In genomic region chr3:37366381-37367053, GRCm38 (mm10) we compare ENCODE assay signal across 24 mouse cellular contexts. TPM values are rescaled to one million over a fixed set of nuclear protein-coding genes. Genes with fewer than 3 reads are reported as not detected.
DNase-seq lines count a peak whose midpoint lies in the region; ATAC-seq and TF ChIP-seq lines count a peak whose summit lies in the region.
"Had no signal": no experiment of that assay in that cellular context is flagged by ENCODE, and none has a peak within 500 bp of the region (broad histone marks: within the 10 kb centered on the region; RNA-seq: fewer than 3 reads in every experiment).

No protein-coding gene starts in this region.

- H3K9me3 ChIP-seq in heart, embryonic 15.5 days (replicated peaks) = no peaks in the 10 kb centered on the region
- no peaks in the 10 kb centered on the region for H3K9me3 ChIP-seq in lung, embryonic 14.5 days (ENCODE audit: low read depth, low read length)
- no peaks in the 10 kb centered on the region for H3K9me3 ChIP-seq in hindbrain, embryonic 12.5 days (replicated peaks)
- H3K9me3 ChIP-seq: forebrain, embryonic 13.5 days; hindbrain, embryonic 10.5 days; limb, embryonic 13.5 days; midbrain, embryonic 13.5 days; neural tube, embryonic 13.5 days had no signal

- H3K4me1 ChIP-seq in heart, embryonic 15.5 days (replicated peaks) = peaks cover 11% of the 10 kb centered on the region
- peaks cover 6% of the 10 kb centered on the region; the same call in 1 of the 2 replicates for H3K4me1 ChIP-seq in lung, embryonic 14.5 days (ENCODE audit: insufficient read depth)
- no peaks in the 10 kb centered on the region for H3K4me1 ChIP-seq in hindbrain, embryonic 12.5 days
- H3K4me1 ChIP-seq: forebrain, embryonic 13.5 days; hindbrain, embryonic 10.5 days; midbrain, embryonic 13.5 days; neural tube, embryonic 13.5 days had no signal

- H3K4me3 ChIP-seq in gastrocnemius, adult 2 months = no peak overlapping the region
- no peak overlapping the region for H3K4me3 ChIP-seq in heart, embryonic 15.5 days
- no peak overlapping the region for H3K4me3 ChIP-seq in lung, embryonic 14.5 days (ENCODE audit: low read depth, low read length)
- H3K4me3 ChIP-seq in hindbrain, embryonic 12.5 days = no peak overlapping the region
- H3K4me3 ChIP-seq: forebrain, embryonic 13.5 days; hindbrain, embryonic 10.5 days; limb, embryonic 13.5 days; midbrain, embryonic 13.5 days; neural tube, embryonic 13.5 days had no signal

- intact Hi-C loops in gastrocnemius, adult 2 months (cut with DNase I) = no loop called here

- H3K27ac ChIP-seq in gastrocnemius, adult 2 months = peak overlapping the region; percentile 16; the same call in 1 of the 2 replicates
- no peak overlapping the region for H3K27ac ChIP-seq in heart, embryonic 15.5 days
- peak overlapping the region; percentile 72 for H3K27ac ChIP-seq in lung, embryonic 14.5 days (ENCODE audit: low read depth)
- no peak overlapping the region for H3K27ac ChIP-seq in hindbrain, embryonic 12.5 days
- H3K27ac ChIP-seq: forebrain, embryonic 13.5 days; hindbrain, embryonic 10.5 days; limb, embryonic 13.5 days; macrophage; midbrain, embryonic 13.5 days; neural tube, embryonic 13.5 days had no signal

- H3K9ac ChIP-seq in heart, embryonic 15.5 days = no peak overlapping the region
- no peak overlapping the region for H3K9ac ChIP-seq in lung, embryonic 14.5 days
- H3K9ac ChIP-seq in hindbrain, embryonic 12.5 days = no peak overlapping the region
- H3K9ac ChIP-seq: forebrain, embryonic 13.5 days; limb, embryonic 13.5 days; midbrain, embryonic 13.5 days; neural tube, embryonic 13.5 days had no signal

- ATAC-seq in heart, embryonic 15.5 days (replicated peaks; ENCODE audit: insufficient number of reproducible peaks, insufficient read depth, low FRiP score, low read depth) = 0 out of 2 replicates have a peak, but pooled peaks have one; percentile 53
- ATAC-seq in lung, embryonic 14.5 days (ENCODE audit: insufficient read depth) = peak; percentile 79
- ATAC-seq in hindbrain, embryonic 12.5 days (ENCODE audit: low FRiP score) = no peak
- ATAC-seq: activated CD4-positive, CD25-positive, alpha-beta regulatory T cell, adult 4 months; forebrain, embryonic 13.5 days; hindbrain, embryonic 16.5 days; midbrain, embryonic 13.5 days had no signal

- WGBS in heart, embryonic 15.5 days = 37% methylated on average over 4 of the region's 4 CpGs
- WGBS in lung, embryonic 14.5 days = 32% methylated on average over 4 of the region's 4 CpGs
- WGBS in hindbrain, embryonic 12.5 days = 72% methylated on average over 4 of the region's 4 CpGs

- H3K36me3 ChIP-seq in heart, embryonic 15.5 days = no peaks in the 10 kb centered on the region
- H3K36me3 ChIP-seq in lung, embryonic 14.5 days (ENCODE audit: insufficient read depth) = no peaks in the 10 kb centered on the region
- H3K36me3 ChIP-seq in hindbrain, embryonic 12.5 days = no peaks in the 10 kb centered on the region
- H3K36me3 ChIP-seq: hindbrain, embryonic 10.5 days; limb, embryonic 13.5 days; midbrain, embryonic 13.5 days; neural tube, embryonic 13.5 days had no signal

- no peak overlapping the region for H3K4me2 ChIP-seq in heart, embryonic 15.5 days
- no peak overlapping the region for H3K4me2 ChIP-seq in lung, embryonic 14.5 days
- no peak overlapping the region for H3K4me2 ChIP-seq in hindbrain, embryonic 12.5 days (replicated peaks)
- H3K4me2 ChIP-seq: forebrain, embryonic 13.5 days; limb, embryonic 13.5 days; liver, embryonic 11.5 days; midbrain, embryonic 13.5 days; neural tube, embryonic 13.5 days had no signal

- no peak for TF ChIP-seq CTCF in gastrocnemius, adult 2 months (IDR thresholded peaks at IDR 0.05)
- no peak for TF ChIP-seq CTCF in lung, embryonic 14.5 days (IDR thresholded peaks at IDR 0.05; ENCODE audit: low read depth)

- no peaks in the 10 kb centered on the region for H3K27me3 ChIP-seq in heart, embryonic 15.5 days
- no peaks in the 10 kb centered on the region for H3K27me3 ChIP-seq in lung, embryonic 14.5 days (ENCODE audit: insufficient read depth, low read length)
- H3K27me3 ChIP-seq in hindbrain, embryonic 12.5 days = no peaks in the 10 kb centered on the region
- H3K27me3 ChIP-seq: CH12.LX; forebrain, embryonic 13.5 days; limb, embryonic 13.5 days; midbrain, embryonic 13.5 days; neural tube, embryonic 13.5 days had no signal

- no peak for DNase-seq in gastrocnemius, adult 2 months
- DNase-seq in gastrocnemius, postnatal 4 days (ENCODE audit: low spot score in 2 of 2) = no peak
- no peak for DNase-seq in heart, adult 8-10 months (ENCODE audit: low spot score)
- DNase-seq in lung, embryonic 14.5 days = no peak
- DNase-seq in lung, postnatal 14 days = no peak
- peak; percentile 68 for DNase-seq in adipocyte (ENCODE audit: low spot score)
- DNase-seq: adrenal gland, adult 8-10 months; cerebellum, adult 9-10 months; cerebellum, postnatal 36 days; gastrocnemius, postnatal 14 days; thymus, postnatal 14 days had no signal

RNA-seq across cellular contexts. Expression of gene Fgf2, which starts 18.4 kb away (rescaled TPM):
- 10 to 100 TPM in 1 of 2 experiments, 1 to 10 TPM in 1; 5.4 to 12.1 TPM for total RNA-seq in gastrocnemius, adult 2 months (2021)
- total RNA-seq in gastrocnemius, postnatal 4 days (2021) = 10 to 100 TPM; 14.2 to 14.5 TPM
- polyA plus RNA-seq in heart, embryonic 15.5 days (2015; fragmentation: Nextera tagmentation; extraction: Ambion mirVana) = 1.4 and 2.1 TPM in 2 replicates
- total RNA-seq in heart, adult 8-10 months (2022) = 10 to 100 TPM in 2 of 4 experiments, 1 to 10 TPM in 2; 9.2 to 15.7 (median 12.1) TPM
- polyA plus RNA-seq in lung, embryonic 14.5 days (2014; fragmentation: Nextera tagmentation; extraction: Ambion mirVana) = 2.9 and 4.1 TPM in 2 replicates
- polyA plus RNA-seq in hindbrain, embryonic 12.5 days (2016; fragmentation: Nextera tagmentation; extraction: Ambion mirVana) = 0.91 and 1.0 TPM in 2 replicates
- total RNA-seq: megakaryocyte-erythroid progenitor cell, adult 5-6 weeks had no signal
- polyA plus RNA-seq: macrophage had no signal

RNA-seq across cellular contexts. Expression of gene Spata5, which starts 53.2 kb away (rescaled TPM):
- 10 to 100 TPM; 10.3 to 10.8 TPM for total RNA-seq in gastrocnemius, adult 2 months (2021)
- total RNA-seq in gastrocnemius, postnatal 4 days (2021) = 10 to 100 TPM; 25.9 to 27.6 TPM
- 19.7 and 24.4 TPM in 2 replicates for polyA plus RNA-seq in heart, embryonic 15.5 days (2015; fragmentation: Nextera tagmentation; extraction: Ambion mirVana)
- 10 to 100 TPM; 12.4 to 15.8 (median 15.4) TPM for total RNA-seq in heart, adult 8-10 months (2022)
- polyA plus RNA-seq in lung, embryonic 14.5 days (2014; fragmentation: Nextera tagmentation; extraction: Ambion mirVana) = 36.9 and 42.0 TPM in 2 replicates
- 31.0 and 35.3 TPM in 2 replicates for polyA plus RNA-seq in hindbrain, embryonic 12.5 days (2016; fragmentation: Nextera tagmentation; extraction: Ambion mirVana)

RNA-seq across cellular contexts. Expression of gene Nudt6, which starts 53.5 kb away (rescaled TPM):
- total RNA-seq in gastrocnemius, adult 2 months (2021) = 10 to 100 TPM; 28.1 to 28.2 TPM
- total RNA-seq in gastrocnemius, postnatal 4 days (2021) = 10 to 100 TPM; 17.3 to 18.5 TPM
- 13.4 and 13.7 TPM in 2 replicates for polyA plus RNA-seq in heart, embryonic 15.5 days (2015; fragmentation: Nextera tagmentation; extraction: Ambion mirVana)
- total RNA-seq in heart, adult 8-10 months (2022) = 10 to 100 TPM; 32.4 to 40.0 (median 33.8) TPM
- polyA plus RNA-seq in lung, embryonic 14.5 days (2014; fragmentation: Nextera tagmentation; extraction: Ambion mirVana) = 4.6 and 7.4 TPM in 2 replicates
- polyA plus RNA-seq in hindbrain, embryonic 12.5 days (2016; fragmentation: Nextera tagmentation; extraction: Ambion mirVana) = 4.2 and 5.1 TPM in 2 replicates

RNA-seq across cellular contexts. Expression of gene Cetn4, which starts 54.0 kb away (rescaled TPM):
- under 1 TPM in 1 of 2 experiments, not detected in 1; 0.36 TPM for total RNA-seq in gastrocnemius, adult 2 months (2021)
- 1 to 10 TPM; 1.7 to 1.8 TPM for total RNA-seq in gastrocnemius, postnatal 4 days (2021)
- 1.1 and 1.9 TPM in 2 replicates for polyA plus RNA-seq in heart, embryonic 15.5 days (2015; fragmentation: Nextera tagmentation; extraction: Ambion mirVana)
- 1 to 10 TPM in 1 of 4 experiments, under 1 TPM in 3; 0.52 to 1.1 (median 0.61) TPM for total RNA-seq in heart, adult 8-10 months (2022)
- 2.6 TPM in 2 replicates for polyA plus RNA-seq in lung, embryonic 14.5 days (2014; fragmentation: Nextera tagmentation; extraction: Ambion mirVana)
- 2.9 and 4.4 TPM in 2 replicates for polyA plus RNA-seq in hindbrain, embryonic 12.5 days (2016; fragmentation: Nextera tagmentation; extraction: Ambion mirVana)

RNA-seq across cellular contexts. Expression of gene Bbs12, which starts 54.2 kb away (rescaled TPM):
- total RNA-seq in gastrocnemius, adult 2 months (2021) = under 1 TPM; 0.18 to 0.47 TPM
- 1 to 10 TPM; 3.8 to 4.0 TPM for total RNA-seq in gastrocnemius, postnatal 4 days (2021)
- 4.5 and 4.7 TPM in 2 replicates for polyA plus RNA-seq in heart, embryonic 15.5 days (2015; fragmentation: Nextera tagmentation; extraction: Ambion mirVana)
- total RNA-seq in heart, adult 8-10 months (2022) = 1 to 10 TPM in 3 of 4 experiments, under 1 TPM in 1; 0.52 to 1.2 (median 1.1) TPM
- 8.6 and 10.8 TPM in 2 replicates for polyA plus RNA-seq in lung, embryonic 14.5 days (2014; fragmentation: Nextera tagmentation; extraction: Ambion mirVana)
- polyA plus RNA-seq in hindbrain, embryonic 12.5 days (2016; fragmentation: Nextera tagmentation; extraction: Ambion mirVana) = 5.0 and 5.7 TPM in 2 replicates

Comparison
In these comparisons a context has a peak if more than half of its experiments do, and no peak if none do; other contexts are left out.
1. H3K27ac ChIP-seq: peak in gastrocnemius, adult 2 months (single experiment) and lung, embryonic 14.5 days (single experiment); none in heart, embryonic 15.5 days (single experiment) and hindbrain, embryonic 12.5 days (single experiment).